Mouse (Mus musculus): ENCODE results near the gene Galk1. TPM values are rescaled to one million over a fixed set of nuclear protein-coding genes. Genes with fewer than 3 reads are reported as not detected.

The Galk1 gene
- polyA plus RNA-seq, 1 experiment from 2014 or later, result 304 TPM

- H3K4me1 ChIP-seq (replicated peaks; ENCODE audit: control insufficient read depth, insufficient read depth, low read length), result peaks cover 35% of the 10 kb centered on the region
- no peaks in the 10 kb centered on the region for H3K9me3 ChIP-seq (ENCODE audit: control insufficient read depth, low read length)
- H3K4me3 ChIP-seq (ENCODE audit: low read depth, low read length), result no peak overlapping the region
- H3K9ac ChIP-seq (ENCODE audit: low read depth, low read length), result no peak overlapping the region
- H3K27me3 ChIP-seq (replicated peaks; ENCODE audit: control insufficient read depth, insufficient read depth, low read length), result no peaks in the 10 kb centered on the region
- DNase-seq (ENCODE audit: low spot score) (no peak), ATAC-seq (replicated peaks; ENCODE audit: low FRiP score) (no peak)
- no peak overlapping the region for H3K4me2 ChIP-seq
- H3K36me3 ChIP-seq (ENCODE audit: control insufficient read depth, insufficient read depth, low read length), result peaks cover 23% of the 10 kb centered on the region; the same call in 1 of the 2 replicates
- no peak overlapping the region for H3K27ac ChIP-seq (ENCODE audit: low read depth, low read length)
- WGBS, result 87% methylated on average over 8 of the region's 8 CpGs
Measured at GRCm38 (mm10) chr11:116010146-116010545, 2.4 kb downstream of the Galk1 start.

GRCm38 (mm10) chr11:116009661-116010060, 2.9 kb downstream of the Galk1 start:
- no peak overlapping the region for H3K27ac ChIP-seq (ENCODE audit: low read depth, low read length)
- no peak overlapping the region for H3K4me3 ChIP-seq (ENCODE audit: low read depth, low read length)
- no peak for ATAC-seq (replicated peaks; ENCODE audit: low FRiP score)
- H3K4me2 ChIP-seq, result no peak overlapping the region
- H3K36me3 ChIP-seq (ENCODE audit: control insufficient read depth, insufficient read depth, low read length), result peaks cover 23% of the 10 kb centered on the region; the same call in 1 of the 2 replicates
- peaks cover 33% of the 10 kb centered on the region for H3K4me1 ChIP-seq (replicated peaks; ENCODE audit: control insufficient read depth, insufficient read depth, low read length)
- WGBS, result 91% methylated on average over 11 of the region's 11 CpGs
- DNase-seq (ENCODE audit: low spot score), result no peak
- H3K27me3 ChIP-seq (replicated peaks; ENCODE audit: control insufficient read depth, insufficient read depth, low read length), result no peaks in the 10 kb centered on the region
- no peaks in the 10 kb centered on the region for H3K9me3 ChIP-seq (ENCODE audit: control insufficient read depth, low read length)
- H3K9ac ChIP-seq (ENCODE audit: low read depth, low read length), result no peak overlapping the region

- no peak overlapping the region for H3K9ac ChIP-seq (ENCODE audit: low read depth, low read length)
- ATAC-seq (replicated peaks; ENCODE audit: low FRiP score), result no peak
- H3K27me3 ChIP-seq (replicated peaks; ENCODE audit: control insufficient read depth, insufficient read depth, low read length), result no peaks in the 10 kb centered on the region
- peaks cover 23% of the 10 kb centered on the region; the same call in 1 of the 2 replicates for H3K36me3 ChIP-seq (ENCODE audit: control insufficient read depth, insufficient read depth, low read length)
- no peak overlapping the region for H3K27ac ChIP-seq (ENCODE audit: low read depth, low read length)
- H3K4me3 ChIP-seq (ENCODE audit: low read depth, low read length), result no peak overlapping the region
- no peak overlapping the region for H3K4me2 ChIP-seq
- H3K4me1 ChIP-seq (replicated peaks; ENCODE audit: control insufficient read depth, insufficient read depth, low read length), result peaks cover 37% of the 10 kb centered on the region
- no peak for DNase-seq (ENCODE audit: low spot score)
- H3K9me3 ChIP-seq (ENCODE audit: control insufficient read depth, low read length), result no peaks in the 10 kb centered on the region
- WGBS, result 87% methylated on average over 13 of the region's 13 CpGs
Measured at GRCm38 (mm10) chr11:116008832-116009375, 3.6 kb downstream of the Galk1 start.

DNA sequence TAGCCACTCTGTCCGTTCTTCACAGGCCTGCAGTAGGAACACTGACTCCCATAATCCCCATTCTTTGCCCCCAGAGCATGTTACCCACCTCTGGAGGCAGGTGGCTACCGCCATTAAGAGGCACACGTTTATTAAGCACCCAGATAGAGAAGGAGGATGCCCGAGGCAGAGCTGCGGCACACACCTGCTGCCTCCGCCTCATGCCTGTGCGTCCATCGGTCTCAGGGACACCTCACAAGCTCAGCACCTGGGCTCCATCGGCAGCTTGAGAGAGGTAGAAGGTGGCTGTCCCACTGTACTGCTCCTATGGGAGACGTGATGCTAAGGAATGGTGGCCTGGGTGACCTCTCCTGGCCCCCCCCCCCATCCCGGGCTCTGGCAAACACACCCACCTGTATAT, 4.1 kb downstream of the Galk1 start:
- no peak for DNase-seq (ENCODE audit: low spot score)
- Histone ChIP-seq H3K36me3 (ENCODE audit: control insufficient read depth, insufficient read depth, low read length) (peaks cover 23% of the 10 kb centered on the region; the same call in 1 of the 2 replicates), H3K9me3 (ENCODE audit: control insufficient read depth, low read length) (no peaks in the 10 kb centered on the region), H3K27me3 (replicated peaks; ENCODE audit: control insufficient read depth, insufficient read depth, low read length) (no peaks in the 10 kb centered on the region), H3K4me3 (ENCODE audit: low read depth, low read length) (no peak overlapping the region), H3K27ac (ENCODE audit: low read depth, low read length) (no peak overlapping the region), H3K4me1 (replicated peaks; ENCODE audit: control insufficient read depth, insufficient read depth, low read length) (peaks cover 42% of the 10 kb centered on the region), H3K9ac (ENCODE audit: low read depth, low read length) (no peak overlapping the region), H3K4me2 (no peak overlapping the region)
- 91% methylated on average over 11 of the region's 11 CpGs for whole genome bisulfite sequencing
- no peak for ATAC-seq (replicated peaks; ENCODE audit: low FRiP score)

- DNase-seq (ENCODE audit: low spot score), result no peak
- ATAC-seq (replicated peaks; ENCODE audit: low FRiP score), result no peak
- no peaks in the 10 kb centered on the region for H3K27me3 ChIP-seq (replicated peaks; ENCODE audit: control insufficient read depth, insufficient read depth, low read length)
- WGBS, result 89% methylated on average over 28 of the region's 28 CpGs
- no peak overlapping the region for H3K4me3 ChIP-seq (ENCODE audit: low read depth, low read length)
- no peak overlapping the region for H3K9ac ChIP-seq (ENCODE audit: low read depth, low read length)
- 0 out of 2 replicates have a peak overlapping the region, but pooled peaks have one; percentile 13 for H3K27ac ChIP-seq (ENCODE audit: low read depth, low read length)
- H3K4me1 ChIP-seq (replicated peaks; ENCODE audit: control insufficient read depth, insufficient read depth, low read length), result peaks cover 36% of the 10 kb centered on the region
- H3K9me3 ChIP-seq (ENCODE audit: control insufficient read depth, low read length), result no peaks in the 10 kb centered on the region
- no peak overlapping the region for H3K4me2 ChIP-seq
- H3K36me3 ChIP-seq (ENCODE audit: control insufficient read depth, insufficient read depth, low read length), result peaks cover 23% of the 10 kb centered on the region; the same call in 1 of the 2 replicates
Measured at GRCm38 (mm10) chr11:116007095-116007850, 5.2 kb downstream of the Galk1 start.

DNA sequence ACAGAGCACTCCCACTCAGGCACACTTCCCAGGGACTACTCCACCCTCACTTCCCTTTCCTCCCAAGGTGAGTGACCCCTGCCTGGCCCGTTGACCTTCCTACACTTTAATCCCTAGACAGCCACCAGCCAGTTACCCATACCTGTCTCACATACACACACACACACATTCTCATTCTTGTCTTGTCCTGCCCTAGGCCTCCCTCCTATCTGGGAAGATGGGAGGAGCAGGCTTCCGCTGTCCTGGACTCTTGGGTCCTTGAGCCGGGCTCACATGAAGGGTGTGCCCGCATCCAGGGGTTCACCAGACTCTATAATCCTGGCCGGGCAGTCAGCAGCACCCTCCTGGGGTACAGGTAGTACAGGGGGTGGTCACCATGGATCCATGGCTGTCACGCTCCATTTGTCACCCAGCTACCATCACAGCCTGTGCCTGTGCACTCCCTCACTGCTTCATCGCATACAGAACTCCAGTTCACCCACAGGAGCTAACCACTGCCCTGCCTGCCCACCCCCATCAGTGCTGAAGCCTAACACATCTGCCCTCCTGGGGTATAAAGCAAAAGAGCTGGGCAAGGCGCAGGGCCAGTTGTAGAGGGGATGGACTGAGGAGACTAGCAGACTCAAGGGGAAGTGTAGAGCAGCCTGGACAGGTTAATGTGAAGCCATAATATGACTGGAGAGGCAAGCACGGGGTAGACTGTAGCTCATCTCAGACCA, 6.7 kb downstream of the Galk1 start:
- peaks cover 21% of the 10 kb centered on the region; the same call in 1 of the 2 replicates for H3K36me3 ChIP-seq (ENCODE audit: control insufficient read depth, insufficient read depth, low read length)
- ATAC-seq (replicated peaks; ENCODE audit: low FRiP score), result no peak
- 63% methylated on average over 9 of the region's 9 CpGs for WGBS
- DNase-seq (ENCODE audit: low spot score), result no peak
- H3K9ac ChIP-seq (ENCODE audit: low read depth, low read length), result peak overlapping the region; percentile 73
- H3K4me2 ChIP-seq, result peak overlapping the region; percentile 79
- H3K4me3 ChIP-seq (ENCODE audit: low read depth, low read length), result peak overlapping the region; percentile 41
- H3K4me1 ChIP-seq (replicated peaks; ENCODE audit: control insufficient read depth, insufficient read depth, low read length), result peaks cover 26% of the 10 kb centered on the region
- no peaks in the 10 kb centered on the region for H3K27me3 ChIP-seq (replicated peaks; ENCODE audit: control insufficient read depth, insufficient read depth, low read length)
- no peaks in the 10 kb centered on the region for H3K9me3 ChIP-seq (ENCODE audit: control insufficient read depth, low read length)
- peak overlapping the region; percentile 87 for H3K27ac ChIP-seq (ENCODE audit: low read depth, low read length)

DNA sequence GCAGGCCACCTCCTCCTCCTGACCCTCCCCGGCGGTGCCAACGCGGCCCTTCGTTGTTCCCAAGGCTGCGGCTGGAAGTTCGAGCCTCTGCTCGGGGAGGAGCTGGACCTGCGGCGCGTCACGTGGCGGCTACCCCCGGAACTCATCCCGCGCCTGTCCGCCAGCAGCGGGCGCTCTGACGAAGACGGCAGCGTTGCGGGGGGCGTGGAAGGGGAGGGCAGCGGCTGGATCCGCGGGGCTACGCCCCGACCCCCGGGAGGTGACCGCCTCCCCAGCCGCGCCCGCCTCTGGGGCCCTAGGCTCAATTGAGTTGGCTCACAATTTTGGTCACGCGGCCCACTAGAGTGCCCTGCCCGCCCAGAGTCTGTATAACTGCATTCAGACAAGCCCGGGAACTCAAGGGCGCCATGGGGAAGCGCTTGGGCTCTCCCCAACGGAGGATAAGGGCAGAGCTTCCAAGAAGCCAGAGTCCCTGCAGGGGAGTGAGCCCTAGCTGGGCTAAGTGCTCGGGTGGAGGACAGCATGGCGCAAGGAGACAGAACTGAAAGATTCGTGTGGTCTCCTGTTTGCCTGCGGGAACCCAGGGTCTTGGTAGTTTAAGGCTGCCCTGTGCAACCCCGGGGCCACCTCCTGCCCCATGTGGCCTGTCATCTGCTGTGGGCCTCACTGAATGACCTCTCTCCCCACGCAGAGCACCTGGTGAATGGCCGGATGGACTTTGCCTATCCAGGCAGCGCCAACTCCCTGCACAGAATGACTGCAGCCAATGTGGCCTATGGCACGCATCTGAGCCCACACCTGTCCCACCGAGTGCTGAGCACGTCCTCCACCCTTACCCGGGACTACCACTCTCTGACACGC, 7.4 kb downstream of the Galk1 start:
- peaks cover 2% of the 10 kb centered on the region; the same call in 1 of the 2 replicates for H3K27me3 ChIP-seq (replicated peaks; ENCODE audit: control insufficient read depth, insufficient read depth, low read length)
- H3K4me3 ChIP-seq (ENCODE audit: low read depth, low read length), result peak overlapping the region; percentile 41
- peak overlapping the region; percentile 73 for H3K9ac ChIP-seq (ENCODE audit: low read depth, low read length)
- peak overlapping the region; percentile 79 for H3K4me2 ChIP-seq
- peak; percentile 95 for DNase-seq (ENCODE audit: low spot score)
- peaks cover 16% of the 10 kb centered on the region; the same call in 1 of the 2 replicates for H3K36me3 ChIP-seq (ENCODE audit: control insufficient read depth, insufficient read depth, low read length)
- peak overlapping the region; percentile 87 for H3K27ac ChIP-seq (ENCODE audit: low read depth, low read length)
- no peaks in the 10 kb centered on the region for H3K9me3 ChIP-seq (ENCODE audit: control insufficient read depth, low read length)
- ATAC-seq (replicated peaks; ENCODE audit: low FRiP score), result peak; percentile 81
- peaks cover 23% of the 10 kb centered on the region for H3K4me1 ChIP-seq (replicated peaks; ENCODE audit: control insufficient read depth, insufficient read depth, low read length)
- WGBS, result 6% methylated on average over 54 of the region's 54 CpGs

All from liver, embryonic 11.5 days (tissue).